Mouse (Mus musculus) embryonic fibroblast, embryonic 13.5 days (primary cell): ENCODE measurements around the gene Nme7.

Experiments
- CTCF ChIP-seq: IDR thresholded peaks from 2 replicates; pipeline ENCODE4 v1.5.1; 2011; ENCODE audit warnings: mild to moderate bottlenecking, control low read depth, low read length, moderate library complexity, borderline replicate concordance; ENCODE audit not compliant: insufficient read depth
- POLR2A ChIP-seq: IDR thresholded peaks from 2 replicates; pipeline ENCODE4 v1.6.1; 2011; ENCODE audit warnings: low read depth, mild to moderate bottlenecking, control low read depth, low read length, moderate library complexity

DNA sequence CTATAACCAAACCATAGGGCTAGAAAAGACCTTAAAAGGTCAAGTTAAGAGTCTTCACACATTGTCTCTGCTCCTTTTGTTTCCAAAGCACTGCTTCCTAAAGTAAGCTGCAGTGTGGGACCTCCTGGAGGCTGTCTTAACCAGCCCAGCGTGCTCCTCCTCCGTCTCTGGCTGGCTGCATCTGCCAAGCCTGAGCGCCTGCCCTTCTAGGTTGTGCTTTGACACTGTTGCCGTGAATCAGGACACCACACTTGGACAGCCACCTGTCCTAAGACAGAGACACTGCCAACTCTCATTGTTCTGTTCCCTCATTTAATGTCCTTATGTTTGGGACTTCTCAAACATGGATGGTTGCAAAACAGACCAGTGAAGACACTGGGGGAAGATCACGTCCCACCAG is 102.6 kb downstream of the Nme7 start:
- TF ChIP-seq CTCF (no peak), POLR2A (no peak)
